Mouse (Mus musculus) ES-Bruce4 (cell line): ENCODE results near the gene L3mbtl1. TPM values are rescaled to one million over a fixed set of nuclear protein-coding genes. Genes with fewer than 3 reads are reported as not detected.
A peak's percentile ranks its signal among the peaks of the same experiment; 100 is the strongest.
"Not testable (repeated sequence)": the region's sequence is repeated elsewhere in the genome, so short reads cannot be mapped to it uniquely, and the experiment has no call there.

Experiments used
- H3K27ac ChIP-seq: 2 replicates; pipeline ENCODE4 v1.5.1; 2012; ENCODE audit warnings: low read length, inconsistent platforms; ENCODE audit not compliant: insufficient read depth
- H3K27me3 ChIP-seq: 2 replicates; pipeline ENCODE4 v1.6.1; 2012; ENCODE audit warnings: mild to moderate bottlenecking, low read length, inconsistent platforms; ENCODE audit not compliant: control insufficient read depth, poor library complexity, insufficient read depth, severe bottlenecking
- H3K36me3 ChIP-seq: 2 replicates; pipeline ENCODE4 v1.6.1; 2012; ENCODE audit warnings: inconsistent platforms, mild to moderate bottlenecking, low read length, moderate library complexity; ENCODE audit not compliant: control insufficient read depth, poor library complexity, insufficient read depth, severe bottlenecking
- H3K4me1 ChIP-seq: one replicate; pipeline ENCODE4 v1.8.1; 2011; ENCODE audit warnings: low read length; ENCODE audit not compliant: control insufficient read depth, insufficient read depth
- H3K4me3 ChIP-seq: 2 replicates; pipeline ENCODE4 v1.5.1; 2011; ENCODE audit warnings: low read depth, mild to moderate bottlenecking, low read length
- H3K9ac ChIP-seq: 2 replicates; pipeline ENCODE4 v1.6.1; 2012; ENCODE audit warnings: low read depth, mild to moderate bottlenecking, inconsistent platforms; ENCODE audit not compliant: poor library complexity, severe bottlenecking
- H3K9me3 ChIP-seq: replicated peaks from 2 replicates; pipeline ENCODE4 v1.6.1; 2012; ENCODE audit warnings: mild to moderate bottlenecking, low read length, inconsistent platforms; ENCODE audit not compliant: control insufficient read depth, poor library complexity, insufficient read depth, severe bottlenecking
- CTCF ChIP-seq: IDR thresholded peaks from one replicate; pipeline ENCODE4 v1.8.1; 2011; ENCODE audit warnings: low read depth, low read length
- EP300 ChIP-seq: IDR thresholded peaks from 2 replicates; pipeline ENCODE4 v1.6.1; 2011; ENCODE audit warnings: low read depth, low read length; ENCODE audit not compliant: insufficient read depth
- POLR2A ChIP-seq: IDR thresholded peaks from one replicate; pipeline ENCODE4 v1.8.1; 2011; ENCODE audit warnings: low read length; ENCODE audit not compliant: insufficient read depth
- polyA plus RNA-seq: library from polyadenylated mRNA; stranded (reverse); fragments of >200 nt; gene quantifications from 2 replicates; pipeline ENCODE4 v1.2.4, GENCODE M21; 2011; ENCODE audit warnings: low read depth; ENCODE audit not compliant: missing spikeins, insufficient read depth, insufficient read length

Gene L3mbtl1
- 1.1 and 2.7 TPM in 2 replicates for polyA plus RNA-seq

DNA sequence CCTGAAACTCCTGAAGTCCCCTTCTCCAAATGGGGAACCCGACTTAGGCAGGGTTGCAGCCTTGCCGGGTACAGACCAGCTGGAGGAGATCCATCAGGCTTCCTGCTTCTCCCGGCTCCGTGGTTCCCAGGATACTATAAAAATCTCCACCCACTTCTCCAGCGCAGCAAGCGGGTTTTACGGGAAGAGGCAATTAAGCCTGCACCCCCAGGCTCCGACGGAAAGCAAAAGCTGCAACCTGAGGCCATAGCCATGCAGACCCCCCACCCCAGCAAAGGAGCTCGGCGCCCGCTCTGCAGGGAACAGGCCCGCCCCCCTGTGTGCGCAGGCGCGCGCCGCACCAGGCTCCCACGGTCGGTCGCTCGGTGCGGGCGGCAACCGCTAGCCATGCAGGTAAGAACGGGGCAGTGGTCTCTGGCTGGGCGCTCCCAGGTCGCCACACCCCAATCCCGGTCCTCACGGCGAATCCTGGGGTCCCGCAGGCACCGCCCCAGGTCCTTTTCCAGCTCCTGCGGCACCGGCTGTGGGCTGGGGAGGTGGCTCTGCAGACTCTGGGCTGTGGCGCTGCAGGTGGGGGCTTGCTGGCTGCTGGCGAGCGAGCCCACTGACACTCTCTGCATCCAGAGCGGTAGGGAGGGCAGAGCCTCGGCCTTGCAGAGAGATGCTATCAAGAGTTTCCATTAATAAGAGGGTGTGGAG lies at the start of gene L3mbtl1:
TSS of gene L3mbtl1 (plus strand) at position 325 of the 699 bp plus-strand sequence.
- Histone ChIP-seq H3K27me3 (no peaks in the 10 kb centered on the region), H3K4me3 (peak within 1 kb of the TSS; percentile 66), H3K9ac (peak within 1 kb of the TSS; percentile 31), H3K27ac (no peak within 1 kb of the TSS), H3K4me1 (peaks cover 3% of the 10 kb centered on the region), H3K36me3 (peaks cover 18% of the 10 kb centered on the region), H3K9me3 (no peaks in the 10 kb centered on the region)
- TF ChIP-seq POLR2A (no peak), CTCF (no peak), EP300 (no peak)

DNA sequence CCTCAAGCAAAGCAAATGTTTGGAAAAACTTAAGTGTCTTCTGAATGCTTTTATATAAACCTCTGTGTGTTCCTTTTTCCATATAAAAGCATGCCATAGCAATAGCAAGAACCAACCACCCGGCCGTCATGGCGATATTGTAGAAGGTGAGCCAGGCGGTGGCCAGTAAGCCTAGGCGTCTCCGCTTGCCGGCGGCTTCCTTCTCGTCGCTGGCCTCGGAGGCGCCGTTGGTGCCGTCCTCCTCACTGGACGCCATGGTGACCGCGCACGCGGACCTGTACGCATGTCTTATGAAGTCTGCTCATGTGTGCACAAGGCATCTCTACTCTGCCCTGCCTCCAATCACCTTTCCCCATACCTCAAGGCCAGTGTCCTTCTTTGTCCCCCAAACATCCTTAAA lies 44.0 kb upstream of the L3mbtl1 start:
- H3K4me1 ChIP-seq, H3K27me3 ChIP-seq, H3K36me3 ChIP-seq, H3K9ac ChIP-seq, H3K4me3 ChIP-seq, H3K9me3 ChIP-seq, H3K27ac ChIP-seq: not testable (repeated sequence)

DNA sequence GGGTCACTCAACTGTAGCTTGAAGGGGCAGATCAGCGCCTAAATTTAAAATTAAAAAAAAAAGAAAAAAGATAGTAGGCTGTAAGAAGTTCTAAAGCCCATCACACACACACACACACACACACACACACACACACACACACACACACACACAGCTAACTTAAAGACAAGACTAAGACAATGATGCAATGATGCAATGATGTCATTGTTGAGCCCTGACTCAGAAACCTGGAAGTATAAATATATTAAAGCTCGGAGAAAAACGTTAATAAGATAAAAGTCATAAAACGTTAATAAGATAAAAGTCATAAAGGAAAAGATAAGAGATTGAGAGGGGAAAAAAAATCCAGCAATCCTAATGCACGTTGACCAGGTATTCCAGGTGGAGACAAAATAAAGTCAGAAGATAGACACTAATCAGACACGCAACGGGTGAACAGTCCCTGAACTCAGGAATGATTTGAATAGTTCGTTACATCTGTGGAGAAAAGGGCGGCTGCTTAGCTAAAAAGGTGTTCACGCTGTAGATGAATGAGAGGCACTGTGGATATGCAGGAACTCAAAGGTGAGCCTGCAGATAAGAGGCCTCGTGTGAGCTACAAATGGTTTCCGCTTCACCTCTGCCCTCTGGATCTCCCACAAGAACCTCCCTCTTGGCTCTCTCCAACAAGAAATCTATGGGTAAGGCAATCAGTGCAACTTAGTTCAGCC lies 43.2 kb upstream of the L3mbtl1 start:
- H3K9ac ChIP-seq: no peak overlapping the region
- H3K36me3 ChIP-seq: no peaks in the 10 kb centered on the region
- no peaks in the 10 kb centered on the region for H3K9me3 ChIP-seq
- no peak overlapping the region for H3K4me3 ChIP-seq
- H3K27me3 ChIP-seq: no peaks in the 10 kb centered on the region
- no peak overlapping the region for H3K27ac ChIP-seq
- H3K4me1 ChIP-seq: no peaks in the 10 kb centered on the region
- TF ChIP-seq EP300: no peak
- no peak for TF ChIP-seq CTCF
- no peak for TF ChIP-seq POLR2A

DNA sequence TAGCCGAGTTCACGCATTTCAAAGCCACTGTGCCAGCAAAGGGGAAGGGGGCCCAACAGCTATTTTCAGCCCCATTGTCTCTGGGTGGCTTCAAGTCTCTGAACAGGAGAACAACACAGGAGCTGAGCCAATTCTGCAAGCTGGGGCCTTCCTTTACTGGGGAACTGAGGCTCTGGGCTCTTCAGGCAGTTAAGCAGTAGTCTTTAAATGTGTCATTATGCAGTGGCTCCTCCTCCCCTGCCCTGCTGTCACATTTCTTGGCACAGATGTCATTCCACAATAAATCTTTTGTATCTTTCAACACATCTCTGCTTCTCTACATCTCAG lies 42.7 kb upstream of the L3mbtl1 start:
- H3K36me3 ChIP-seq: no peaks in the 10 kb centered on the region
- H3K4me1 ChIP-seq: no peaks in the 10 kb centered on the region
- no peaks in the 10 kb centered on the region for H3K9me3 ChIP-seq
- H3K27me3 ChIP-seq: no peaks in the 10 kb centered on the region
- no peak for TF ChIP-seq EP300
- no peak overlapping the region for H3K27ac ChIP-seq
- H3K9ac ChIP-seq: no peak overlapping the region
- no peak overlapping the region for H3K4me3 ChIP-seq

DNA sequence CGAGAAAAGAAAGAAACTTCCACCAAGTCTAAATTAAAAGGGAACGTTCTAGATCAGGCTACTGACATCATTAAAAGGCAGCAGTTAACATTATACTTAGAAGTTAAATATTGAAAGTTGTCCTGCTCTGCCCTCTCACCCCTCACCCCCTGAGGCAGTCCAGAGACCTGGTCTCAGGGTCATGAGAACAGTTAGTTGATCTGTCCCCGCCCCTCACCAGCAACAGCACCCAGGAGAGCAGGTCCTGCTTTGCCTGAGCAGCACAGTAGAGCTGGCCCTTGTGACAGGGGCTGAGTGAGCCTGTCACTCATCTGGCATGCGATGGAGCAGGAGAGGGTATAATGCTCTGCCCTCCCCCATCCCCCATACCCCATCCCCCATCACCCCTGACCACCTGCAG lies 37.4 kb upstream of the L3mbtl1 start:
- no peak overlapping the region for H3K9ac ChIP-seq
- H3K27ac ChIP-seq: no peak overlapping the region
- TF ChIP-seq POLR2A (no peak), CTCF (no peak), EP300 (no peak)
- no peak overlapping the region for H3K4me3 ChIP-seq
- no peaks in the 10 kb centered on the region for H3K36me3 ChIP-seq
- H3K4me1 ChIP-seq: no peaks in the 10 kb centered on the region
- H3K9me3 ChIP-seq: no peaks in the 10 kb centered on the region
- H3K27me3 ChIP-seq: no peaks in the 10 kb centered on the region

DNA sequence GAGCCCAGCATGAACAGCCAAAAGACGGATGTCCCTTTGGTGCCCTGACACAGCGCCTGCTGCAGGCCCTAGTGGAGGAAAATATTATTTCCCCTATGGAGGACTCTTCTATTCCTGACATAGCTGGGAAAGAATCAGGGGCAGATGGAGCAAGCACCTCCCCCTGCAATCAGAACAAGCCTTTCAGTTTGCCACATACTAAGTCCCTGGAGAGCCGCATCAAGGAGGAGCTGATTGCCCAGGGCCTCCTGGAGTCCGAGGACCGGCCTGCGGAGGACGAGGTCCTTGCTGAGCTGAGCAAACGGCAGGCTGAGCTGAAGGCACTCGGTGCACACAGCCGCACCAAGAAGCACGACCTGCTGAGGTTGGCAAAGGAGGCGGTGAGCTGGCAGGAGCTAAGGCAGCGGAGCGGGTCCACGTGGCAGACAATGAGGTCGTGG lies 35.2 kb upstream of the L3mbtl1 start:
- no peaks in the 10 kb centered on the region for H3K9me3 ChIP-seq
- H3K9ac ChIP-seq: 0 out of 2 replicates have a peak overlapping the region, but pooled peaks have one; percentile 3
- H3K36me3 ChIP-seq: no peaks in the 10 kb centered on the region
- peak overlapping the region; percentile 32 for H3K4me3 ChIP-seq
- H3K27me3 ChIP-seq: no peaks in the 10 kb centered on the region
- H3K4me1 ChIP-seq: no peaks in the 10 kb centered on the region
- H3K27ac ChIP-seq: no peak overlapping the region
- TF ChIP-seq POLR2A (no peak), CTCF (peak; percentile 14), EP300 (no peak)
